Mouse (Mus musculus): ENCODE measurements at regions not wholly inside any gene's neighbourhood (a gene's known extent, or its start where the extent isn't known, plus 50 kb on each side); places are given as distances from the start of the nearest gene placed in this dataset.

GRCm38 (mm10) chr10:96325297-96325696 lies 188.9 kb downstream of the Gm5426 start:
- DNase-seq (ENCODE audit: low spot score): no peak

- DNase-seq (ENCODE audit: low spot score): no peak
Measured at GRCm38 (mm10) chr10:96330639-96331487, 194.5 kb downstream of the Gm5426 start.

- DNase-seq (ENCODE audit: low spot score): no peak
Measured at GRCm38 (mm10) chr10:96332731-96333201, 196.4 kb downstream of the Gm5426 start.

- no peak for DNase-seq (ENCODE audit: low spot score)
Measured at GRCm38 (mm10) chr10:96333224-96333623, 196.8 kb downstream of the Gm5426 start.

- no peak for DNase-seq (ENCODE audit: low spot score)
Measured at GRCm38 (mm10) chr10:96336271-96336670, 199.9 kb downstream of the Gm5426 start.

GRCm38 (mm10) chr10:96337088-96337666 lies 200.8 kb downstream of the Gm5426 start:
- DNase-seq (ENCODE audit: low spot score): no peak

- DNase-seq (ENCODE audit: low spot score): no peak
Measured at GRCm38 (mm10) chr10:96337797-96338608, 201.6 kb downstream of the Gm5426 start.

- DNase-seq (ENCODE audit: low spot score): no peak
Measured at GRCm38 (mm10) chr10:96338609-96338978, 202.2 kb downstream of the Gm5426 start.

GRCm38 (mm10) chr10:96342476-96342875 lies 206.1 kb downstream of the Gm5426 start:
- DNase-seq (ENCODE audit: low spot score): no peak

GRCm38 (mm10) chr10:96343666-96344065 lies 207.3 kb downstream of the Gm5426 start:
- DNase-seq (ENCODE audit: low spot score): no peak

- no peak for DNase-seq (ENCODE audit: low spot score)
Measured at GRCm38 (mm10) chr10:96350692-96351091, 214.3 kb downstream of the Gm5426 start.

GRCm38 (mm10) chr10:96351320-96351719 lies 214.9 kb downstream of the Gm5426 start:
- no peak for DNase-seq (ENCODE audit: low spot score)

GRCm38 (mm10) chr10:96356980-96357624 lies 220.7 kb downstream of the Gm5426 start:
- no peak for DNase-seq (ENCODE audit: low spot score)

- no peak for DNase-seq (ENCODE audit: low spot score)
Measured at GRCm38 (mm10) chr10:96357632-96358031, 221.2 kb downstream of the Gm5426 start.

GRCm38 (mm10) chr10:96358984-96359383 lies 222.6 kb downstream of the Gm5426 start:
- no peak for DNase-seq (ENCODE audit: low spot score)

GRCm38 (mm10) chr10:96362211-96362610 lies 225.8 kb downstream of the Gm5426 start:
- no peak for DNase-seq (ENCODE audit: low spot score)

- no peak for DNase-seq (ENCODE audit: low spot score)
Measured at GRCm38 (mm10) chr10:96363867-96364266, 227.5 kb downstream of the Gm5426 start.

GRCm38 (mm10) chr10:96365101-96365500 lies 228.7 kb downstream of the Gm5426 start:
- DNase-seq (ENCODE audit: low spot score): no peak

GRCm38 (mm10) chr10:96366871-96367270 lies 230.5 kb downstream of the Gm5426 start:
- DNase-seq (ENCODE audit: low spot score): no peak

GRCm38 (mm10) chr10:96370547-96371320 lies 234.3 kb downstream of the Gm5426 start:
- no peak for DNase-seq (ENCODE audit: low spot score)

- DNase-seq (ENCODE audit: low spot score): no peak
Measured at GRCm38 (mm10) chr10:96371321-96371653, 234.9 kb downstream of the Gm5426 start.
